Mouse (Mus musculus) kidney, embryonic 14.5 days (tissue): ENCODE results near the gene Dlg5. TPM values are rescaled to one million over a fixed set of nuclear protein-coding genes. Genes with fewer than 3 reads are reported as not detected.

Experiments used
- ATAC-seq: fragments of 200-750 bp; cut with Nextera tagmentation; 2 replicates; pipeline ENCODE4 v1.8.0; 2017; ENCODE audit warnings: moderate number of reproducible peaks, mild to moderate bottlenecking, moderate TSS enrichment, moderate library complexity; ENCODE audit not compliant: low FRiP score, low TSS enrichment
- H3K27ac ChIP-seq: fragments of 300-500 bp; sonication (generic); 2 replicates; pipeline ENCODE4 v1.5.1; 2014; ENCODE audit warnings: low read depth, mild to moderate bottlenecking, low read length, moderate library complexity, mixed read lengths
- H3K27me3 ChIP-seq: fragments of 300-500 bp; sonication (generic); 2 replicates; pipeline ENCODE4 v1.6.1; 2014; ENCODE audit warnings: mild to moderate bottlenecking, low read length; ENCODE audit not compliant: control insufficient read depth, insufficient read depth
- H3K36me3 ChIP-seq: fragments of 300-500 bp; sonication (generic); 2 replicates; pipeline ENCODE4 v1.6.1; 2014; ENCODE audit warnings: low read length, mixed read lengths; ENCODE audit not compliant: control insufficient read depth, insufficient read depth
- H3K4me1 ChIP-seq: fragments of 300-500 bp; sonication (generic); 2 replicates; pipeline ENCODE4 v1.6.1; 2014; ENCODE audit warnings: low read length, mixed read lengths; ENCODE audit not compliant: control insufficient read depth, insufficient read depth
- H3K4me2 ChIP-seq: fragments of 300-500 bp; sonication (generic); replicated peaks from 2 replicates; pipeline ENCODE4 v1.6.1; 2014; ENCODE audit warnings: low read depth, mild to moderate bottlenecking, low read length
- H3K4me3 ChIP-seq: fragments of 300-500 bp; sonication (generic); 2 replicates; pipeline ENCODE4 v1.5.1; 2014; ENCODE audit warnings: mild to moderate bottlenecking, low read length
- H3K9ac ChIP-seq: fragments of 300-500 bp; sonication (generic); 2 replicates; pipeline ENCODE4 v1.6.1; 2014; ENCODE audit warnings: low read depth, mild to moderate bottlenecking, low read length, moderate library complexity
- H3K9me3 ChIP-seq: fragments of 300-500 bp; sonication (generic); 2 replicates; pipeline ENCODE4 v1.6.1; 2016; ENCODE audit warnings: low read length; ENCODE audit not compliant: control insufficient read depth
- WGBS: fragments of 180-500 bp; shearing (Covaris S2); extraction: QIAGEN DNeasy Blood & Tissue Kit; methylation state at CpG from one replicate; pipeline ENCODE4 v1.1.7; 2014; 5-methylcytosine and 5-hydroxymethylcytosine counted together
- polyA plus RNA-seq: library from polyadenylated mRNA; unstranded; fragments of >200 nt; fragmentation: Nextera tagmentation; extraction: Ambion mirVana; gene quantifications from 2 replicates; pipeline ENCODE4 v1.2.1, GENCODE M21; 2014

Gene Dlg5
- polyA plus RNA-seq, 1 experiment from 2014 or later: 26.9 TPM

GRCm38 (mm10) chr14:24189598-24189997 is 56.1 kb downstream of the Dlg5 start:
- Histone ChIP-seq H3K27ac (no peak overlapping the region), H3K9me3 (no peaks in the 10 kb centered on the region), H3K9ac (no peak overlapping the region), H3K4me1 (peaks cover 7% of the 10 kb centered on the region; the same call in 1 of the 2 replicates), H3K4me2 (no peak overlapping the region), H3K36me3 (peaks cover 12% of the 10 kb centered on the region; the same call in 1 of the 2 replicates), H3K27me3 (no peaks in the 10 kb centered on the region), H3K4me3 (no peak overlapping the region)
- ATAC-seq: no peak
- 71% methylated on average over 7 of the region's 7 CpGs for WGBS

DNA sequence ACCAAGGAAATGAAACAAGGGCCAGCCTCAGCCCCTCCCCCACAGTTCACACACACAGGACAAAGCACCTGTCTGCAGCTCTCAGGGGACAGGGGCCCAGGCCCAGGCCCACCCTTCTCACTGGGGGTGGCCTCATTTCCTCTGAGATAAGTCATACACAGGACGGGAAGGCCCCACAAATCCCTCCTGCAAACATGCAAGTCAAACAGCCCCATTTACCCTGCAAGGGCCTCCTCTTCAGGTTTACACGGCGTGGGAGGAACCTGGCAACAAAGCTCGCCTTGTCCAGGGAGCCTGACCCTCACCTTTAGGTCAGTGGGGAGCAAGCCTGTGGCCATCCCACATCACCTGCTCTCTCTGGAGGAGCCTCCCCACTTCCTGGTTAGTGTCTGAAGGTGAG is 60.2 kb downstream of the Dlg5 start:
- no peak overlapping the region for H3K9ac ChIP-seq
- no peak overlapping the region for H3K27ac ChIP-seq
- peaks cover 7% of the 10 kb centered on the region; the same call in 1 of the 2 replicates for H3K4me1 ChIP-seq
- H3K4me2 ChIP-seq: no peak overlapping the region
- H3K27me3 ChIP-seq: no peaks in the 10 kb centered on the region
- no peak overlapping the region for H3K4me3 ChIP-seq
- no peaks in the 10 kb centered on the region for H3K9me3 ChIP-seq
- ATAC-seq: no peak
- 28% methylated on average over 4 of the region's 4 CpGs for WGBS
- H3K36me3 ChIP-seq: peaks cover 10% of the 10 kb centered on the region; the same call in 1 of the 2 replicates

GRCm38 (mm10) chr14:24182955-24183354 is 62.8 kb downstream of the Dlg5 start:
- no peak overlapping the region for H3K4me3 ChIP-seq
- 81% methylated on average over 3 of the region's 3 CpGs for WGBS
- no peaks in the 10 kb centered on the region; the same call in 1 of the 2 replicates for H3K36me3 ChIP-seq
- no peak overlapping the region for H3K27ac ChIP-seq
- no peak overlapping the region for H3K4me2 ChIP-seq
- H3K27me3 ChIP-seq: no peaks in the 10 kb centered on the region
- no peak overlapping the region for H3K9ac ChIP-seq
- ATAC-seq: no peak
- peaks cover 7% of the 10 kb centered on the region; the same call in 1 of the 2 replicates for H3K4me1 ChIP-seq
- H3K9me3 ChIP-seq: no peaks in the 10 kb centered on the region

DNA sequence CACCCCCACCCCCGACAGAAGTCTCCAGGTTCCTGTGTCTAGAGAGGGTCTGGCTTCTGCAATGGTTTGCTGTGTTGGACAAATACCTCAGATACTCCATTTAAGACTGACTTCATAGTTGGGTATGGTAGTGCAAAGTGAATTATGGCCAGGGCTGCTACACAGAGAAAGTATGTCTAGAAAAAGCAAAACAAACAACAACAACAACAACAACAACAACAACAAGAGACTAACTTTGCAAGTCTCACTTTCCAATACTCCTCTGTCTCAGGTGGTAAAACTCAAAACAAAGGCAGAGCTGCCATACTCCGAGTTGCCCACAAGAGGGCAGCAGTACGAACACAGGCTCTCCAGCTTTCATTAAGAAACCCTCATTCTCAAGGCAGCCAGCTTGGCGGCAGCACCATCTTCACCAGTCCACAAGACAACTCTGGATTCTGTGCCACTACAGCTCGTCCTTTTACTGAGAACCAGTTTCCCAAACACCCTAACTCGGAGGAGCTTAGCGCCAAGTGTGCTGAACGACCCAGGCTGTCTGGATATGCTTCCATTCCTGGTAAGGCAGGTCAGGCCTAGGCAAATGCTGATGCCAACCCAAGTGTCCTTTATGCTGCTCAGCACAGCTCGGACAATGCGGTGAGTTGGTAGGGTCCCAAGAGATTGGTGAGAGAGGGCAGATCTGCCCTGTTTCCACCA is 63.8 kb downstream of the Dlg5 start:
- 32% methylated on average over 10 of the region's 10 CpGs for WGBS
- Histone ChIP-seq H3K4me1 (peaks cover 10% of the 10 kb centered on the region; the same call in 1 of the 2 replicates), H3K27ac (no peak overlapping the region), H3K4me2 (no peak overlapping the region), H3K9ac (no peak overlapping the region), H3K4me3 (no peak overlapping the region), H3K27me3 (no peaks in the 10 kb centered on the region), H3K9me3 (no peaks in the 10 kb centered on the region), H3K36me3 (peaks cover 8% of the 10 kb centered on the region; the same call in 1 of the 2 replicates)
- peak; percentile 48; the same call in 1 of the 2 replicates for ATAC-seq

DNA sequence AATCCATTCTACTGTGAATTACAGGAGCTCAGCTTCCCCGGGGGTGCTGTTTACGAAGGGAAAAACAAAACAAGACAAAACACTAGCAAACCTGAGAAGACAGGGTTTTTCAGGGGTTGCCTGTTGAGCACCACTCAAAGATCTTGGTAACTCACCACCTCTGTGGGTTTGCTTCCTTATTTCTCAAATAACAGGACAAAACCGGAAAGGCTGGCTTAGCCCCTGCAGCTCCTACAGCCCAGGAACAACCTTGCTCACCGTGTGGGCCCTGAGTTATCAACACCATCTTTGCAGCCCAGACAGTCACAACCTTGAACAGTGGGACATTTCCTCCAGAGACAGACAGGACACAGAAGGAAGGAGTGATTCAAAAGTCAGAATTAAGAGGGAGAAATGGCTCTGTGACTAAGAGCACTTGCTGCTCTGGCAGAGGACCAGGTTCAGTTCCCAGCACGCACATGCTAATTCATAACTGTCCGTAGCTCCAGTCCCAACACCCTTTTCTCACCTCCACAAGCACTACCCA is 66.2 kb downstream of the Dlg5 start:
- no peak overlapping the region for H3K9ac ChIP-seq
- H3K27ac ChIP-seq: no peak overlapping the region
- no peaks in the 10 kb centered on the region for H3K27me3 ChIP-seq
- 0 out of 2 replicates have a peak, but pooled peaks cover 5% of the 10 kb centered on the region for H3K4me1 ChIP-seq
- 90% methylated on average over 6 of the region's 6 CpGs for WGBS
- H3K4me2 ChIP-seq: no peak overlapping the region
- H3K9me3 ChIP-seq: no peaks in the 10 kb centered on the region
- no peak for ATAC-seq
- no peak overlapping the region for H3K4me3 ChIP-seq
- peaks cover 31% of the 10 kb centered on the region; the same call in 1 of the 2 replicates for H3K36me3 ChIP-seq

- Histone ChIP-seq H3K9ac (no peak overlapping the region), H3K9me3 (no peaks in the 10 kb centered on the region), H3K36me3 (peaks cover 46% of the 10 kb centered on the region; the same call in 1 of the 2 replicates), H3K4me3 (no peak overlapping the region), H3K27me3 (no peaks in the 10 kb centered on the region), H3K27ac (no peak overlapping the region), H3K4me2 (no peak overlapping the region), H3K4me1 (0 out of 2 replicates have a peak, but pooled peaks cover 5% of the 10 kb centered on the region)
- WGBS: 55% methylated on average over 10 of the region's 10 CpGs
- 0 out of 2 replicates have a peak, but pooled peaks have one; percentile 44 for ATAC-seq
These were observed 69.1 kb downstream of the Dlg5 start for GRCm38 (mm10) chr14:24176609-24177008.

DNA sequence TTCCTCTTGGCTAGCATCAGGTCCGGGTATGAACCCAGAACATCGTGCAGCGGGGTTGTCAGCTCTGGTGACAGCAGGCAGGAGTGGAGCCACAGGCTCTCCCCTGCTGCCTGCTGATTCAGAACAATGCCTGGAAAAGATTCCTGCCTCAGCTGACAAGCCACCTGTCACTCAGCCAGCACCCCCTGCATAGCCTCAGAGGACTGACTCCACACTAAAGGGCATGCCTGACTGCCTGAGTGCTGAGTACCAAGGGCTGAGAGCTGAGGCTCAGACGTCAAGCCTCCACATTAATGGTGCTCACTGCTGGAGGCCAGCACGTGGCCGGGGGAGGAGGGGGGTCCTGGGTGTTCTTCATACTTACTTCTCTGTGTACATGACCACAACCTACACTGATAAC is 72.4 kb downstream of the Dlg5 start:
- WGBS: 71% methylated on average over 6 of the region's 6 CpGs

DNA sequence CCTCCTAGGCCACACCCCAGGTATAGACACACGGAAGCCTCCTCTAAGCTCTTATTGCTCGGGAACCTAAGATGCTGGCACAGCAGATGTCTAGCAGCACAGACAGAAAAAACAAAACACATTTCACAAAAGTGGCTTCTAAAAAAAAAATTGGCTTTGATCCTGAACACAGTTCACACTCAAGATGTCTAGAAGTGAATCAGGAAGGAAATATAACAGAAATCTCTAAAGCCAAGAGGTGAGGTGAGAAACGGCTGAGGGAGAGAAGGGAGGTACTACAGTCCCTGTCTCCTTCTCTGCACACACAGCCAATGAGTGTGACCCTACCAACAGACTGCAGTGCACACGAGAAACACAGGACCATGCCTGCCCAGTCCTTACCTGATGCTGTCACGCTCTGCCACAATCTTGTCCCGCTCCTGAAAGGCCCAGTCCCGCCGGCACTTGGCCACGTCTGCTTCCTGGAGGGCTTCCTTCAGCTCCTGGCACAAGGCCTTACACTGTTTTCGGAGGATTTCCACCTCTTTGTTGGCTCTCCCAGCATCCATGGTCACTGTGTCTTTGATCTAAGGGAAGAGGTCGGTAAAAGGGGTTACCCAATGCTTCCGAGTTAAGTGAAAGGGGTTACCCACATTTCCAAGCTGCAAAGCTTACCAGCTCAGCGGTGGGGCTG is 73.9 kb downstream of the Dlg5 start:
- Histone ChIP-seq H3K27ac (no peak overlapping the region), H3K27me3 (no peaks in the 10 kb centered on the region), H3K4me3 (no peak overlapping the region), H3K4me2 (no peak overlapping the region), H3K4me1 (0 out of 2 replicates have a peak, but pooled peaks cover under 1% of the 10 kb centered on the region), H3K9me3 (no peaks in the 10 kb centered on the region), H3K9ac (no peak overlapping the region), H3K36me3 (peaks cover 67% of the 10 kb centered on the region)
- no peak for ATAC-seq
- WGBS: 84% methylated on average over 13 of the region's 13 CpGs

More for the DNA sequence above, 72.4 kb downstream of the Dlg5 start:
- H3K9ac ChIP-seq: no peak overlapping the region
- H3K36me3 ChIP-seq: peaks cover 73% of the 10 kb centered on the region
- no peak overlapping the region for H3K4me3 ChIP-seq
- H3K4me2 ChIP-seq: no peak overlapping the region
- ATAC-seq: no peak
- H3K27ac ChIP-seq: no peak overlapping the region
- H3K9me3 ChIP-seq: no peaks in the 10 kb centered on the region
- no peaks in the 10 kb centered on the region for H3K27me3 ChIP-seq
- 0 out of 2 replicates have a peak, but pooled peaks cover 5% of the 10 kb centered on the region for H3K4me1 ChIP-seq

DNA sequence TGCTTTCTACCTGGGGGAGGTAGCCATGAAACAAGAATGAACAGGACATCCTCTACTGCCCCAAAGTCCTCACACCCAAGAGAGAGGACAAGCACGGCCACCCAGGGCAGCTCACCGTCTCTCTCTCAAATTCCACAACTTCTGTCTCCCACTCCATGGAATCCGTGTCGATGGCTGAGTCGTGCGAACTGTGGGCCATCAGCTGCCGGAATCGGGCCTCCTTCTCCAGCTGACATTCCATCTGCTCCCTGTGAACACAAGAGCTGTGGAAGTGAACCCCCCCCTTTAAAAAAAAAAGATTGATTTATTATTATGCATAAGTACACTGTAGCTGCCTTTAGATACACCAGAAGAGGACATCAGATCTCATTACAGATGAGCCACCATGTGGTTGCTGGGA is 79.7 kb downstream of the Dlg5 start:
- no peak for ATAC-seq
- whole genome bisulfite sequencing: 91% methylated on average over 8 of the region's 8 CpGs
- Histone ChIP-seq H3K9me3 (no peaks in the 10 kb centered on the region), H3K27me3 (no peaks in the 10 kb centered on the region), H3K4me2 (no peak overlapping the region), H3K9ac (no peak overlapping the region), H3K27ac (no peak overlapping the region), H3K4me3 (no peak overlapping the region), H3K4me1 (no peaks in the 10 kb centered on the region), H3K36me3 (peaks cover 74% of the 10 kb centered on the region)
